Mouse (Mus musculus) midbrain, embryonic 11.5 days (tissue): ENCODE data around the gene Syt6. TPM values are rescaled to one million over a fixed set of nuclear protein-coding genes. Genes with fewer than 3 reads are reported as not detected.

Source experiments
- ATAC-seq: fragments of 200-750 bp; cut with Nextera tagmentation; 2 replicates; pipeline ENCODE4 v1.8.0; 2017; ENCODE audit warnings: moderate TSS enrichment, moderate library complexity; ENCODE audit not compliant: low FRiP score
- DNase-seq: peaks from one replicate; pipeline ENCODE4 v3.0.0; 2015; ENCODE audit warnings: low spot score; ENCODE audit errors: missing footprints
- H3K27ac ChIP-seq: fragments of 300-500 bp; sonication (generic); 2 replicates; pipeline ENCODE4 v1.5.1; 2014; ENCODE audit warnings: low read depth, low read length
- H3K27me3 ChIP-seq: fragments of 300-500 bp; sonication (generic); 2 replicates; pipeline ENCODE4 v1.6.1; 2014; ENCODE audit warnings: mild to moderate bottlenecking, low read length, moderate library complexity, mixed read lengths; ENCODE audit not compliant: control insufficient read depth, insufficient read depth
- H3K36me3 ChIP-seq: fragments of 300-500 bp; sonication (generic); 2 replicates; pipeline ENCODE4 v1.6.1; 2014; ENCODE audit warnings: mild to moderate bottlenecking, low read length, moderate library complexity, mixed read lengths; ENCODE audit not compliant: control insufficient read depth, insufficient read depth
- H3K4me1 ChIP-seq: fragments of 300-500 bp; sonication (generic); 2 replicates; pipeline ENCODE4 v1.6.1; 2014; ENCODE audit warnings: low read length; ENCODE audit not compliant: control insufficient read depth, insufficient read depth
- H3K4me2 ChIP-seq: fragments of 300-500 bp; sonication (generic); 2 replicates; pipeline ENCODE4 v1.6.1; 2014; ENCODE audit warnings: mild to moderate bottlenecking, moderate library complexity
- H3K4me3 ChIP-seq: fragments of 300-500 bp; sonication (generic); 2 replicates; pipeline ENCODE4 v1.5.1; 2014; ENCODE audit warnings: low read depth, low read length
- H3K9ac ChIP-seq: fragments of 300-500 bp; sonication (generic); 2 replicates; pipeline ENCODE4 v1.6.1; 2014; ENCODE audit warnings: low read length
- H3K9me3 ChIP-seq: fragments of 300-500 bp; sonication (generic); 2 replicates; pipeline ENCODE4 v1.6.1; 2016; ENCODE audit warnings: low read length; ENCODE audit not compliant: control insufficient read depth
- WGBS: fragments of 180-500 bp; shearing (Covaris S2); extraction: QIAGEN DNeasy Blood & Tissue Kit; methylation state at CpG from one replicate; pipeline ENCODE4 v1.1.7; 2014; 5-methylcytosine and 5-hydroxymethylcytosine counted together
- polyA plus RNA-seq: library from polyadenylated mRNA; unstranded; fragments of >200 nt; fragmentation: Nextera tagmentation; extraction: Ambion mirVana; gene quantifications from 2 replicates; pipeline ENCODE4 v1.2.1, GENCODE M21; 2014

The Syt6 gene
- polyA plus RNA-seq, 1 experiment from 2014 or later = 4.3 TPM

DNA sequence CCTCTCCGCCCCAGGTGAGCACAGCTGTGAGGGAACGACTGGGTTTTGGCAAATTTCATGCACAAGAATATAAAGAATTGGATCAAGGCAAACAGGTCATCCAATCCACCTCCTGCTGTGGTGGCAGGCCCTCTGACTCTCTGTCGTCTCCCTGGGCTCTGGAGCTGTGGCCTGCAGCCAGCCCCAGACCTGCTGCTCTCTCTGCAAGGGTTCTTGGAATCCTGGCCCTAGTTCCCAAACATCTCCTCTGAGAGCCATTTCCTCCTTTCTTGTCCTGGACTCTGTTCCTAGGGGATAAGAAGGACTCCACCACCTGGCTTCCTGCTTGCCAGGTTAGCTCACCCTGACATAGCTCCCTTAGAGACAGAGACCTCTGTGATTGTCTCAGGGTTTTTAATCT is 7.8 kb upstream of the Syt6 start:
- Histone ChIP-seq H3K36me3 (no peaks in the 10 kb centered on the region), H3K4me3 (no peak overlapping the region), H3K9ac (no peak overlapping the region), H3K27me3 (peaks cover 4% of the 10 kb centered on the region; the same call in 1 of the 2 replicates), H3K4me1 (no peaks in the 10 kb centered on the region), H3K4me2 (no peak overlapping the region), H3K27ac (no peak overlapping the region), H3K9me3 (no peaks in the 10 kb centered on the region)
- DNase-seq (peak; percentile 47), ATAC-seq (no peak)
- 49% methylated on average over 3 of the region's 3 CpGs for WGBS

DNA sequence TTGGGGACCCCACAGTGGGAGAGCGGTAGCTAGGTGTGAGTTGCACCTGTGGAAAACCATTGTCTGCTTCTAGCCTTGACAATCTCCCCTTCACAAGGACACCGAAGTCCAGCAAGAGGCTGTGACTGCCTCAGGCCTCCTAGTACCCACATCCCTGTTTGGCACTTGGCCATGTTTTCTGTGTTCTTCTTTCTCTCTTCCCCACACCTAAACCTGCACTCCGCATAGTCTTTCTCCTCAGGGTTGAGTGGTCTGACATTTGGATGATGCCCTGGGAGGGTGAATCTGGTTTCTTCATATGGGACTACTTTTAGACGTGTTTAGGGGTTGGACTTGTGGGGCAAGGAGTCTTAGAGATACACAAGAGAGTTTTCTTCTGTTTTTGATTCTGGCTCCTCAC is 2.5 kb upstream of the Syt6 start:
- Histone ChIP-seq H3K4me2 (no peak overlapping the region), H3K4me1 (peaks cover 24% of the 10 kb centered on the region), H3K9ac (no peak overlapping the region), H3K9me3 (no peaks in the 10 kb centered on the region), H3K4me3 (no peak overlapping the region), H3K36me3 (no peaks in the 10 kb centered on the region), H3K27ac (no peak overlapping the region), H3K27me3 (peaks cover 55% of the 10 kb centered on the region)
- ATAC-seq = no peak
- no peak for DNase-seq
- 74% methylated on average over 4 of the region's 4 CpGs for WGBS

DNA sequence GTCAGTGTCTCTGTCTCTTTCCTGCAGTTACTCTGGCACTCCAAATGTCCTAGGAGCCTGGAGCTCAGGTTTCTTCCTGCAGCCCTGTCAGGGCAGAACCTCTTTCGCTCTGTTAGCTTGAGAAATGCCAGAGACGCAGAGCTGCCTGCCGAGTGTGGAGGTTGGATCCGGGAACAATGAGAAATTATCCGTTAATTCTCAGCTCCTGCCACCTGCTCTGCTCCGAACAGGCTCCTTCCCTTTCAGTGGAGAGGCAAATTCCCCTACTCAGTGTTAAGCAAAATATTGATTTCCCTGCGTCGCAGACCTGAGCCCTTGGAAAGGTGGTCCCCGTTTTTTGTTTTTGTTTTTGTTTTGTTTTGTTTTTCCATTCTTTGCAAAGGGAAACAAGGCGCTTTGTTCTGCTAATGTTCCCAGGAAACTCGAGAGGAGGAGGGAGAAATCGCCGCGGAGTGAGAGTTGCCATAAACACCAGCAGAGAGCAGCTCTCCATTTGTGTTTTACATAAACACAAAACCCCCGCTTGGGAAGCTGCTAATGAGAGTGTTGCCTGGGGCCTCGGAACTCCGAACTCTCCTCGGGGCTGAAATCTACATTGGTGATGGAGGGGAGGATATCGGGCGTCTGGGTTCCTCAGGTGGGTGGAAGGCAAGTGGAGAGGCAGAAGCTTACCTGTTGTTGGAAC is 1.8 kb upstream of the Syt6 start:
- Histone ChIP-seq H3K4me2 (peak overlapping the region; percentile 29; the same call in 1 of the 2 replicates), H3K4me3 (peak overlapping the region; percentile 16; the same call in 1 of the 2 replicates), H3K9ac (no peak overlapping the region), H3K27me3 (peaks cover 56% of the 10 kb centered on the region), H3K36me3 (no peaks in the 10 kb centered on the region), H3K4me1 (peaks cover 24% of the 10 kb centered on the region), H3K9me3 (no peaks in the 10 kb centered on the region), H3K27ac (no peak overlapping the region)
- under 1% methylated on average over 20 of the region's 20 CpGs for WGBS
- peak; percentile 89 for DNase-seq
- peak; percentile 1; the same call in 1 of the 2 replicates for ATAC-seq

DNA sequence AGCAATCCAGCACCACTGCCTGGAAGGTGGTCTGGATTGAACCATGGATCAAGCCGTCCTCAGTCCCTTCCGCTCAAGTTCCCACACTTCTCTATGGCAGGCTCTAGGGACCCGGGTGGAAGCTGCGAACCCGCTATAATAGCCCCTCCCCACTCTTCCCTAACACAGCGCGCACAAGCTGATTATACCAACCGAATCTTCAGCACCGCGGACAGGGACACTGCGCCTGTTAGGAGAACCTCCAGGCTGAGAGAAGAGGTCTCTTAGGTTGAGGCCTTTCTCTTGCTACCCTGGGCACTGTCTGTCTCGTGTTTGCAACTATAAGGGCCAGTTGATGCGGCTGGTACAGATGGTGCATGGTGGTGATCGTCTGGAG is 1.3 kb upstream of the Syt6 start:
- no peak overlapping the region for H3K27ac ChIP-seq
- H3K4me3 ChIP-seq = peak overlapping the region; percentile 16; the same call in 1 of the 2 replicates
- peaks cover 56% of the 10 kb centered on the region for H3K27me3 ChIP-seq
- no peaks in the 10 kb centered on the region for H3K9me3 ChIP-seq
- no peak overlapping the region for H3K9ac ChIP-seq
- peaks cover 24% of the 10 kb centered on the region for H3K4me1 ChIP-seq
- peak; percentile 56 for ATAC-seq
- peak; percentile 97 for DNase-seq
- WGBS = 2% methylated on average over 14 of the region's 14 CpGs
- H3K36me3 ChIP-seq = no peaks in the 10 kb centered on the region
- H3K4me2 ChIP-seq = peak overlapping the region; percentile 29; the same call in 1 of the 2 replicates

DNA sequence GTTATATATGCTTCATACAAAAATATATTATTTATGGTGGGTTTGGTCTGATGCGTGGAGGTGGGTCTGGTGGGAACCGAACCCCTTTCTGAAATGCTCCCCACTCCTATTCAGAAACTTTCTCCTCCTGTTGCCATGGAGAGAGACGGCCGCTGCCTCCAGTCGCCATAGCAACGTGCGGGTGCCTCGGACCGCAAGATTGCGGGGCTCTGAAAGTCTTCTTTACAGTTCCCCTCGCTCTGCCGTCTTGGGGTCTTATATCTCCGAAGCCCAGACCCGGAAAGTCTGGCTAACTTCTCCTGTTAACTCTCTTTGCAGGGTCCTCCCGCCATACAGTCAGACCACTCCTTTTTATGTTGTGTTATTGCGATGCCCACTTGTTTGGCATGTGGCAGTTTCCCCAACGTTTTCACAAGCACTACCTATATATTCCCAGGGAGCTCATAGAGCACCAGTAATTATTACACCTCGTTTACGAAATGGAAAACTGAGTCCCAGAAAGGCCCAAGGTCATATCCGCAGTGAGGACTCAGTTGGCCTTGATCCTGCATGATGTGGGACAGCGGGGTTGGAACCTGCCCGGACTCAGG is 370 bp upstream of the Syt6 start:
- Histone ChIP-seq H3K36me3 (no peaks in the 10 kb centered on the region), H3K9ac (no peak overlapping the region), H3K4me3 (peak overlapping the region; percentile 51), H3K4me2 (peak overlapping the region; percentile 92), H3K4me1 (peaks cover 24% of the 10 kb centered on the region), H3K27ac (no peak overlapping the region), H3K9me3 (no peaks in the 10 kb centered on the region), H3K27me3 (peaks cover 56% of the 10 kb centered on the region)
- 5% methylated on average over 22 of the region's 22 CpGs for WGBS
- ATAC-seq (no peak), DNase-seq (peak; percentile 91)

DNA sequence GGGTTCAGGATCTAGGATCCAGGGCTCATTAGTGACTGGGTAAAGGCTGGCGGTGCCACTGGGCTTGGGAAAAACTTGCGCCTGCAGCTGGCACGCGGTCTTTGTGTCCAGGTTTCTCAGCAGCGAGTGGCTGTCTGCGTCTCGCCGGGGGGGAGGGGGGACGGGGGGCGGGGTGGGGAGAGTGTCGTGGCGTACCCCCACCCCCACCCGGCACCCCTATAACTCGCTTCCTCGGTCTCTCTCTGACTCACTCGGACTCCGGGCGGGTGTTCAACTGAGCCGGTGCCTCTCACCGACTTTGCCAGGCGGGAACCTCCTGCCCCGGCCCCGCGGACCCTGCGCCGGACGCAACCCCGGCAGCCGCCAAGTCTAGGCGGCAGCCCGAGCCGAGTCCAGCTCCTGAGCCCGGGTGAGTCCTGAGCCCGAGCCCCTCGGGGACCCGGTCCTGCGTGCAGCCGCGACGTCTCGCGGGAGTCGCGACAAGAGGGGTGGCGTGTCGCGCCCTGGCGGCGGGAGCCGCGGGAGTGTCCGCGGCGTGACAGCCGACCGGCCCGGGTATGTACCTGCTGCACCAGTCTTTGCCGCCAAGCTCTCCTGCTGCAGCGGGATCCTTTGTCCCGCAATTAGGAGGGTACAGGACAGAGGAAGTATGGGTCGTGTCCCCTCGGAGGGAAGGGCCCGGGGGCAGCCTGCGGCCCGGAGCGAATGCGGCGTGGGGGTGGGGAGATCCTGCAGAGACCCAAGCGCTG is 1.0 kb downstream of the Syt6 start:
- Histone ChIP-seq H3K9me3 (no peaks in the 10 kb centered on the region), H3K36me3 (no peaks in the 10 kb centered on the region), H3K4me3 (peak overlapping the region; percentile 51), H3K27me3 (peaks cover 56% of the 10 kb centered on the region), H3K27ac (no peak overlapping the region), H3K4me2 (peak overlapping the region; percentile 92), H3K4me1 (peaks cover 24% of the 10 kb centered on the region), H3K9ac (peak overlapping the region; percentile 65)
- under 1% methylated on average over 58 of the region's 69 CpGs for WGBS
- DNase-seq (peak; percentile 92), ATAC-seq (peak; percentile 61; the same call in 1 of the 2 replicates)

DNA sequence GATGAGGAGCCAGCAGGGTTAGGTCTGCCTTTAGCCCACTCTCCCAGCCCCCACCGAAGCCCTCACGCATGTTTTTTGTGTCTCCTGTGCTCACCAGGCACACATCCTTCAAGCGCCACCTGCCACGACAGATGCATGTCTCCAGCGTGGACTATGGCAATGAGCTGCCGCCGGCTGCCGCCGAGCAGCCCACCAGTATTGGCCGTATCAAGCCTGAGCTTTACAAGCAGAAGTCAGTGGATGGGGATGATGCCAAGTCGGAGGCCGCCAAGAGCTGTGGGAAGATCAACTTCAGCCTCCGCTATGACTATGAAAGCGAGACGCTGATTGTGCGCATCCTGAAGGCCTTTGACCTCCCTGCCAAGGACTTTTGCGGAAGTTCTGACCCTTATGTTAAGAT is 12.1 kb downstream of the Syt6 start:
- H3K4me3 ChIP-seq = no peak overlapping the region
- no peaks in the 10 kb centered on the region for H3K4me1 ChIP-seq
- no peak overlapping the region for H3K27ac ChIP-seq
- DNase-seq (no peak), ATAC-seq (no peak)
- H3K4me2 ChIP-seq = no peak overlapping the region
- no peaks in the 10 kb centered on the region for H3K9me3 ChIP-seq
- no peaks in the 10 kb centered on the region for H3K36me3 ChIP-seq
- no peak overlapping the region for H3K9ac ChIP-seq
- H3K27me3 ChIP-seq = no peaks in the 10 kb centered on the region
- WGBS = 96% methylated on average over 17 of the region's 17 CpGs

DNA sequence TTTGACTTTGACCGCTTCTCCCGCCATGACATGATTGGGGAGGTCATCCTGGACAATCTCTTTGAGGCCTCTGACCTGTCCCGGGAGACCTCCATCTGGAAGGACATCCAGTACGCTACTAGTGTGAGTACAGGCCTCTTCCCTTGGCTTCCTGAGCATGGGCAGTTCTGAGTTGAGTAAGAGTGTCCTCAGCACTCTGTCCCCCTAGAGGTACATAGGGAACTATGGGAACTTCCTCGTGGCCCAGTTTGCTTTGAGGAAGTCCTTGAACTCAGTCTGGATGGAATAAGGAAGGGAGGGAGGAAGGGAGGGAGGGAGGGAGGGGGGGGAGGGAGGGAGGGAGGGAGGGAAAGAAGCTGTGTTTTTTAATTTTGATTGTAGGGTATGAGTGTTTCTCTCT is 12.6 kb downstream of the Syt6 start:
- Histone ChIP-seq H3K36me3 (no peaks in the 10 kb centered on the region), H3K27me3 (no peaks in the 10 kb centered on the region), H3K4me3 (no peak overlapping the region), H3K4me1 (no peaks in the 10 kb centered on the region), H3K9me3 (no peaks in the 10 kb centered on the region), H3K4me2 (no peak overlapping the region), H3K9ac (no peak overlapping the region), H3K27ac (no peak overlapping the region)
- DNase-seq (no peak), ATAC-seq (no peak)
- 92% methylated on average over 5 of the region's 5 CpGs for WGBS

DNA sequence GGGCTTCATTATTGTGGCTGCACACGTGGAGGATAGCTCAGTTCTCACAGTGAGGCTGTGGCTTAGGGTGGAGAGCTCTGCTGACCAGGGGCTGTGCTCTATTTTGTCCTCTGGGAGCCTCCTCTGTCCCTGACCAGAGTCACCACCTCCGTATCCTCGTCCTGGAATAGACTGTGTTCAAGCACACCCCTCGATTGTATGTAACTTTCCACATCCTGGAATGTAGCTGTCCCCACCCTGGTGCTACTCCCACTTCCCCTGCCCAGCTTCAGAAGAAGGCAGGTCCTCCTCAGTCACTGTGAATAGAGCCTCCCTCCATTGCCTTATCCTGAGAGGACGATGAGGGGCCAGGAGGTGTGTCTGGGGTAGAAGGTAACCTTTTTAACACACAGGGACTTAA is 14.6 kb downstream of the Syt6 start:
- H3K4me2 ChIP-seq = no peak overlapping the region
- no peaks in the 10 kb centered on the region for H3K27me3 ChIP-seq
- 78% methylated on average over 5 of the region's 5 CpGs for WGBS
- H3K36me3 ChIP-seq = no peaks in the 10 kb centered on the region
- H3K4me1 ChIP-seq = no peaks in the 10 kb centered on the region
- DNase-seq = no peak
- no peak for ATAC-seq
- H3K9ac ChIP-seq = no peak overlapping the region
- H3K9me3 ChIP-seq = no peaks in the 10 kb centered on the region
- H3K27ac ChIP-seq = no peak overlapping the region
- no peak overlapping the region for H3K4me3 ChIP-seq
